Mouse (Mus musculus) heart, adult 2 months (tissue): ENCODE results near the gene Ppp4c. TPM values are rescaled to one million over a fixed set of nuclear protein-coding genes. Genes with fewer than 3 reads are reported as not detected.
"Not testable (repeated sequence)": the region's sequence is repeated elsewhere in the genome, so short reads cannot be mapped to it uniquely, and the experiment has no call there.

Source experiments
- DNase-seq, 2 experiments: peaks; one replicate each; pipeline ENCODE4 v3.0.0; 2021
- H3K27ac ChIP-seq: fragments of 200-600 bp; 2 replicates; pipeline ENCODE4 v1.8.1; 2022
- H3K27me3 ChIP-seq: fragments of 200-500 bp; 2 replicates; pipeline ENCODE4 v1.6.1; 2012; ENCODE audit warnings: mild to moderate bottlenecking, low read length, inconsistent platforms, mixed read lengths; ENCODE audit not compliant: control insufficient read depth, insufficient read depth
- H3K36me3 ChIP-seq: fragments of 200-500 bp; 2 replicates; pipeline ENCODE4 v1.6.1; 2012; ENCODE audit warnings: low read length, inconsistent platforms; ENCODE audit not compliant: control insufficient read depth, insufficient read depth
- H3K4me1 ChIP-seq: fragments of 200-500 bp; 2 replicates; pipeline ENCODE4 v1.6.1; 2011; ENCODE audit warnings: low read length; ENCODE audit not compliant: control insufficient read depth, insufficient read depth
- H3K4me3 ChIP-seq: fragments of 200-600 bp; 2 replicates; pipeline ENCODE4 v1.8.1; 2022
- H3K79me2 ChIP-seq: fragments of 200-500 bp; replicated peaks from 2 replicates; pipeline ENCODE4 v1.6.1; 2012; ENCODE audit warnings: mild to moderate bottlenecking, inconsistent platforms, low read length, moderate library complexity, mixed read lengths; ENCODE audit not compliant: control insufficient read depth, insufficient read depth
- H3K9ac ChIP-seq: fragments of 200-500 bp; 2 replicates; pipeline ENCODE4 v1.6.1; 2012; ENCODE audit warnings: low read depth, mild to moderate bottlenecking, control low read depth, inconsistent platforms, low read length, mixed read lengths
- CTCF ChIP-seq: fragments of 200-600 bp; IDR thresholded peaks from 2 replicates; pipeline ENCODE4 v1.8.1; 2022; ENCODE audit warnings: antibody characterized with exemption, mild to moderate bottlenecking, moderate library complexity
- EP300 ChIP-seq: fragments of 200-500 bp; IDR thresholded peaks from 2 replicates; pipeline ENCODE4 v1.6.1; 2011; ENCODE audit warnings: low read depth, low read length, control low read depth; ENCODE audit not compliant: insufficient read depth
- POLR2A ChIP-seq: fragments of 200-500 bp; IDR thresholded peaks from 2 replicates; pipeline ENCODE4 v1.6.1; 2011; ENCODE audit warnings: mild to moderate bottlenecking, low read depth, low read length, control low read depth; ENCODE audit not compliant: insufficient read depth
- WGBS: fragments of 180-500 bp; shearing (Covaris S2); methylation state at CpG from one replicate; pipeline ENCODE4 v1.1.7; 2018; 5-methylcytosine and 5-hydroxymethylcytosine counted together
- intact Hi-C: fragments of 180-260 bp; cut with DNase I; formaldehyde crosslinking; loops from one replicate; pipeline ENCODE4 v1.15.1; 2025
- polyA plus RNA-seq: library from polyadenylated mRNA; depleted of rRNA; stranded (reverse); fragments of >200 nt; gene quantifications from 2 replicates; pipeline ENCODE4 v1.2.3, GENCODE M21; 2012
- total RNA-seq, 2 experiments: library from RNA; stranded (reverse); gene quantifications; 2 replicates each; pipeline ENCODE4 v1.2.3; 2021

The Ppp4c gene
- total and polyA plus RNA-seq, 3 experiments, result 31.8 to 65.6 (median 31.9) TPM

GRCm38 (mm10) chr7:126779983-126780970, 12.0 kb downstream of the Ppp4c start:
- H3K79me2 ChIP-seq, result peaks cover 5% of the 10 kb centered on the region
- peak; percentile 85 to 87 for DNase-seq
- H3K4me1 ChIP-seq, result peaks cover 12% of the 10 kb centered on the region
- no peaks in the 10 kb centered on the region for H3K27me3 ChIP-seq
- H3K9ac ChIP-seq, result peak overlapping the region; percentile 36
- peaks cover 5% of the 10 kb centered on the region for H3K36me3 ChIP-seq
- TF ChIP-seq EP300 (peak; percentile 52; the same call in 1 of the 2 replicates), CTCF (peak; percentile 99), POLR2A (peak; percentile 64; the same call in 1 of the 2 replicates)
- H3K27ac ChIP-seq, result peak overlapping the region; percentile 50
- H3K4me3 ChIP-seq, result peak overlapping the region; percentile 49
- intact Hi-C loops, result loop anchor here (2.0 to 5.0 kb wide), 2 partner anchors 19 to 82 kb away; partner anchors contain the start of genes Hirip3 and Ino80e
- 6% methylated on average over 21 of the region's 21 CpGs for WGBS

DNA sequence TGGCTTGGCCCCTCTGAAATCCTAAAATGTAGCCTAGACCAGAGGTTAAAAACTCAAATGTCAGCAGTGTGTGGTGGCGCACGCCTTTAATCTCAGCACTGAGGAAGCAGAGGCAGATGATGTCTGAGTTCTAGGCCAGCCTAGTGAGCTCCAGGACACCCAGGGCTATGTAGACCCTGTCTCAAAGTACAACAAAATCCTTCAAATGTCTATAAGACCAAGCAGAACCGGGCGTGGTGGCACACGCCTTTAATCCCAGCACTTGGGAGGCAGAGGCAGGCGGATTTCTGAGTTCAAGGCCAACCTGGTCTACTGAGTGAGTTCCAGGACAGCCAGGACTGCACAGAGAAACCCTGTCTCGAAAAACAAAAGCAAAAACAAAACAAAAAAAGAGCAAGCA, 13.2 kb downstream of the Ppp4c start:
- H3K27me3 ChIP-seq, DNase-seq, H3K79me2 ChIP-seq, intact Hi-C loops, H3K9ac ChIP-seq, H3K36me3 ChIP-seq, H3K27ac ChIP-seq, H3K4me3 ChIP-seq: not testable (repeated sequence)
- peaks cover 12% of the 10 kb centered on the region for H3K4me1 ChIP-seq
- 92% methylated on average over 7 of the region's 7 CpGs for WGBS

DNA sequence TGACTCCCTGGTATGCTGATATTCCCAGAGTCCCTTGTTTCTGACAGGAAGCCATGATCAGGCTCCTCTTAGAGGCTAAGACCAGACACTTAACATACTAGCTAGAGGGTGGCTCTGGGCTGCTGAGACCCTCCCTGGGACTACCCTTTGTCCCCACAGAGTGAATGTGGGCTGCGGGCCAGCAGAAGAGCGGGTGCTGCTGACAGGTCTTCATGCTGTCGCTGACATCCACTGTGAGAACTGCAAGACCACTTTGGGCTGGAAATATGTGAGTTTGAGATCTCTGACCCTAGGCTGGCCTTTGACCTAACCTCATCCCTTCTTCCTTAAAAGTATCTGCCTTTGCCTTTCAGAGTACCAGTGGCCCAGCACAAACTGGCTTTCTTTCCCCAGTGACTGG, 14.1 kb downstream of the Ppp4c start:
- H3K27me3 ChIP-seq, result no peaks in the 10 kb centered on the region
- H3K79me2 ChIP-seq, result peaks cover 5% of the 10 kb centered on the region
- intact Hi-C loops, result no loop called here
- H3K9ac ChIP-seq, result no peak overlapping the region; the same call in 1 of the 2 replicates
- peak overlapping the region; percentile 84 for H3K4me3 ChIP-seq
- peak overlapping the region; percentile 99; the same call in 1 of the 2 replicates for H3K27ac ChIP-seq
- 86% methylated on average over 3 of the region's 3 CpGs for WGBS
- H3K36me3 ChIP-seq, result peaks cover 5% of the 10 kb centered on the region
- no peak for TF ChIP-seq CTCF
- no peak for TF ChIP-seq EP300
- TF ChIP-seq POLR2A, result no peak
- peaks cover 12% of the 10 kb centered on the region for H3K4me1 ChIP-seq
- DNase-seq, result no peak

DNA sequence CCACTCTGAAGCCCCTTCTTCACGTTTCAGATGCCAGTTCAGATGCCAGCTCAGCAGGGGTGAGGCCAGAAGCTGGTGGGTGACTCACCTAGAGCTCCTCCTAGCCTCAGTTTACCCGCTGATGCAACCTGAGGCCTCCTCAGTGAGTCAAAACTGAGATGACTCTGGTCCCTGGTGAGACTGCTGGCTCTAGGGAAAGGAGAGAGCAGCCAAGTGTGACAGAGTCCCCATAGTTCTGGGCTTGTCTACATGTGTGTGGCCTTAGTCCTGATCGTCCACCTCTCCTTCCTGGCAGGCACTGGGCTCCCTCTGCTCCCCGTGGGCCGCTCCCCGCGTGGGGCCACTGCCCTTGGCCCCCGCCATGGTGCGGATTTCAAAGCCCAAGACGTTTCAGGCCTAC, 14.8 kb downstream of the Ppp4c start:
- H3K4me3 ChIP-seq, result peak overlapping the region; percentile 84
- H3K27me3 ChIP-seq, result no peaks in the 10 kb centered on the region
- H3K4me1 ChIP-seq, result peaks cover 12% of the 10 kb centered on the region
- TF ChIP-seq CTCF (no peak), EP300 (no peak), POLR2A (no peak)
- H3K79me2 ChIP-seq, result peaks cover 5% of the 10 kb centered on the region
- peak overlapping the region; percentile 99 for H3K27ac ChIP-seq
- H3K36me3 ChIP-seq, result peaks cover 5% of the 10 kb centered on the region
- intact Hi-C loops, result loop anchor here (2.0 kb wide), 1 partner anchor 17 kb away; no protein-coding TSS in a partner anchor
- WGBS, result 32% methylated on average over 10 of the region's 10 CpGs
- H3K9ac ChIP-seq, result peak overlapping the region; percentile 97
- DNase-seq, result peak; percentile 46 to 62

DNA sequence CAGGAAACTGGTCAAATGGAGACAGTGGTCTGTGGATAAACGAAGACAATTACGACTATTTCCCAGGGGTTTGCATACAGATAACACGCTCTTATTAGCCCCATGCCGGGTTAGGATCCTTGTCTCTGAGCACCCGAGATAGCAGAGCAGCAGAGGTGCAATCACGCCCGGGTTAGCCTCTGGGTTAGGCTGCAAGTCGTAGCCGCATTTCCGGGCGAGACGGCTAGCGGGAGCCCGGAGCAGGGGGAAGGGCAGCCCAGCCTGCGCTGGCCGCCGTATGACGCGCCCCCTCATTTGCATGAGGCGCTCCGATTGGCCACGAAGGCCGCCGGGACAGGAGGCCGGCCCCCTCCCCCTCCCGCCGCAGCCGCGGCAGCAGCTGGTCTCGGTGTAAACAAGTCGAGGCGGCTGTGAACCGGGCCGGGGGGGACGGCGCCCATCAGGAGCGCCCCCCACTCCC, 15.7 kb downstream of the Ppp4c start, which contains the start of gene Ypel3:
Ypel3 (plus strand) TSS at position 358 of the 460 bp plus-strand sequence.
- peak; percentile 95 to 98 for DNase-seq
- peaks cover 12% of the 10 kb centered on the region for H3K4me1 ChIP-seq
- intact Hi-C loops, result loop anchor here (2.0 kb wide), 1 partner anchor 16 kb away; no protein-coding TSS in a partner anchor
- peaks cover 5% of the 10 kb centered on the region for H3K36me3 ChIP-seq
- H3K4me3 ChIP-seq, result peak within 1 kb of the TSS; percentile 84
- WGBS, result 1% methylated on average over 37 of the region's 37 CpGs
- peaks cover 5% of the 10 kb centered on the region for H3K79me2 ChIP-seq
- peak within 1 kb of the TSS; percentile 99 for H3K27ac ChIP-seq
- H3K9ac ChIP-seq, result peak within 1 kb of the TSS; percentile 97
- TF ChIP-seq POLR2A (peak; percentile 84), CTCF (no peak), EP300 (0 out of 2 replicates have a peak, but pooled peaks have one; percentile 61)
- H3K27me3 ChIP-seq, result no peaks in the 10 kb centered on the region

DNA sequence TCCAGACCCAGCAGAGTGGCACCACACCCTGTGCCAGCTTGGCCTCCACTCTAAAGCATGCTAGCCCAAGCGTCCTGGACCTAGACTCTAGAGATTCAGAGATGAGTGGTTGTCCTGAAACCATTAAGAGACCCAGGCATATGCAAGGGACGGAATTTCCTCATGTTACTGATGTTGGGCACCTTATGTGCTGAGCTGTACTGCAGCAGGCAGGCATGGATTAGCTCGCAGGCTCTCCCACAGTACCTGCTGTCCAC, 16.4 kb downstream of the Ppp4c start:
- peak overlapping the region; percentile 99 for H3K27ac ChIP-seq
- H3K36me3 ChIP-seq, result peaks cover 5% of the 10 kb centered on the region
- intact Hi-C loops, result loop anchor here (2.0 kb wide), 1 partner anchor 15 kb away; no protein-coding TSS in a partner anchor
- H3K4me1 ChIP-seq, result peaks cover 12% of the 10 kb centered on the region
- no peak overlapping the region for H3K9ac ChIP-seq
- H3K4me3 ChIP-seq, result peak overlapping the region; percentile 39
- TF ChIP-seq EP300, result no peak
- no peak for TF ChIP-seq CTCF
- H3K27me3 ChIP-seq, result no peaks in the 10 kb centered on the region
- 58% methylated on average over 3 of the region's 3 CpGs for WGBS
- H3K79me2 ChIP-seq, result peaks cover 5% of the 10 kb centered on the region
- no peak for DNase-seq
